Mouse (Mus musculus) liver, embryonic 18 days (tissue): ENCODE measurements around the gene Phactr2. TPM values are rescaled to one million over a fixed set of nuclear protein-coding genes. Genes with fewer than 3 reads are reported as not detected.

Source experiments
- polyA plus RNA-seq: library from polyadenylated mRNA; depleted of rRNA; stranded (reverse); fragments of >200 nt; gene quantifications from 2 replicates; pipeline ENCODE4 v1.2.3, GENCODE M21; 2012; rRNA removed

Gene Phactr2
- 1.8 and 2.2 TPM in 2 replicates for polyA plus RNA-seq

GRCm38 (mm10) chr10:13473833-13474567 lies at the start of gene Phactr2:
Gene Phactr2 (minus strand): TSS chr10:13474412.

GRCm38 (mm10) chr10:13499331-13499730 lies 25.1 kb upstream of the Phactr2 start, which contains the start of gene Fuca2:
Gene Fuca2 (plus strand): TSS chr10:13499540.

GRCm38 (mm10) chr10:13192731-13193351 lies 281.4 kb downstream of the Phactr2 start, which contains the start of gene Ltv1:
Gene Ltv1 (minus strand): TSS chr10:13193168.

GRCm38 (mm10) chr10:13177973-13178624 lies 296.1 kb downstream of the Phactr2 start, which contains the start of gene Zc2hc1b:
Gene Zc2hc1b (minus strand): TSS chr10:13178023.

Other genes starting within 250 kb of the Phactr2 start
- 14.1 and 15.7 TPM in 2 replicates for gene Fuca2, start 25.1 kb upstream of the Phactr2 start, polyA plus RNA-seq
- 2.9 and 3.5 TPM in 2 replicates for gene Adat2, start 78.5 kb upstream of the Phactr2 start, polyA plus RNA-seq
- gene Pex3, start 78.7 kb upstream of the Phactr2 start, polyA plus RNA-seq: 9.5 and 9.8 TPM in 2 replicates